Mouse (Mus musculus) mammary gland, adult 2 months (tissue): Measurements from ENCODE around the gene Olfr1269. TPM values are rescaled to one million over a fixed set of nuclear protein-coding genes. Genes with fewer than 3 reads are reported as not detected.

Source experiments
- polyA plus RNA-seq: library from polyadenylated mRNA; depleted of rRNA; stranded (reverse); fragments of >200 nt; gene quantifications from 2 replicates; pipeline ENCODE4 v1.2.3, GENCODE M21; 2012; ENCODE audit warnings: low replicate concordance; rRNA removed

Gene Olfr1269
- not detected in 2 replicates for polyA plus RNA-seq

DNA sequence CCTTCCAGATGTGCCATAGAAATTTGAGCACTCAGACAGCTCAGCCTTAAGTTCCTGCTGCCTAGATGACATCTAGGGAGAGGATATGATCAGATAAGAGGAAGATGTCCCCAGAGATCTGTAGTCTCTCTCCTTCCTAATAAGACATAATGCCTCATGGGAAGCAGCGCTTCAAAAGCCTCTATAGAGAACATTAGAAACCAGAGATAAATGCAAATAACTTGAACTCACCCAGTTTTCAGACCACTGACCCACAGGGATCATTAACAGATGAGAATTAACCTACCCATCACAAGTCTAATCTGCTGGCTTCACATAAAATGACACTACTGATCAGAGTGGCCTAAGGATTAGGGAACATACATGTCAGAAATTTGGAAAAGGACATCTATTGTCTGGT is at the start of gene Olfr1269:
Olfr1269 (minus strand) TSS at position 101 of the 400 bp plus-strand sequence.

DNA sequence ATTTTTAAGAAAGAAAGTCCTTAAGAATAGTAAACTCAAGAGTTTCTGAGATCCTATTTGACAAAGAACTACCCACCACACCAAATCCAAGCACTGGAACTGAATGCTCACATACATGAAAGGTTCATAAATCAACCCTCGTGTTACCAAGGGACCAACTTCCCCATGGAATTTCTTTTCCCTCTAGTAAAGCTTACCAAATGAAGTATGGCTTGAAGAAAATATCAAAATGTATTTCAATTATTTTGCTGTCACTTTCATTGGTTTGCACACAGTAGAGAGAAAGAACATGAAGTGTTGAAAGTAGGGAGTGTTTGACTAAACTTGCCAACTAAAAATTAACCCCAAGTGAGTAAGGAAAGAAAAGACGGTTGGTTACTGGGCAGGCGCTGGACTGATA is 31.8 kb upstream of the Olfr1269 start, which contains the start of gene Olfr1270:
Olfr1270 (minus strand) TSS at position 101 of the 400 bp plus-strand sequence.

DNA sequence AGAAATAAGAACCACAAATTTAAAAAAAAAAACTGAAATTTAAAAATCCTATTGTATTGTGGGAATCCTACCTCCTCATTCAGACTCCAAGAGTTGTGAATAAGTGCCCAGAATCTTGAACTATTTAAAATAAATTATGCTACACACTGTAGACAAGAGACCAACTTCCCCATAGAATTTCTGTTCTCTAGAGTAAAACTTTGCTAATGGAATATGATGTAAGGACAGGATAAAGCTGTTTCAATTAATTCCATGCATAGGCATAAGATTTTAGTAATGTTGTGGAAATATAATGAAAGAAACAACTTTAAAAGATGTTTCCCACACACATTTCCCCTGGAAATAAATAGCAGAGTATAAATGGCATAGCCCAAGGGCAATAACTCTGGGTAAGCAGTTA is 21.0 kb upstream of the Olfr1269 start, which contains the start of gene Olfr32:
Olfr32 (minus strand) TSS at position 101 of the 400 bp plus-strand sequence.

Other genes starting within 250 kb of the Olfr1269 start
- not detected in 2 replicates for gene Olfr1257, start 243.0 kb downstream of the Olfr1269 start, polyA plus RNA-seq
- not detected in 2 replicates for gene Olfr1258, start 194.1 kb downstream of the Olfr1269 start, polyA plus RNA-seq
- not detected in 2 replicates for gene Olfr1259, start 172.7 kb downstream of the Olfr1269 start, polyA plus RNA-seq
- gene Olfr1260, start 147.1 kb downstream of the Olfr1269 start, polyA plus RNA-seq, result not detected in 2 replicates
- gene Olfr1261, start 130.2 kb downstream of the Olfr1269 start, polyA plus RNA-seq, result not detected in 2 replicates
- gene Olfr1262, start 121.3 kb downstream of the Olfr1269 start, polyA plus RNA-seq, result not detected in 2 replicates
- not detected in 2 replicates for gene Olfr1263, start 109.3 kb downstream of the Olfr1269 start, polyA plus RNA-seq
- gene Olfr1264, start 95.8 kb downstream of the Olfr1269 start, polyA plus RNA-seq, result not detected in 2 replicates
- not detected in 2 replicates for gene Olfr1265, start 86.1 kb downstream of the Olfr1269 start, polyA plus RNA-seq
- gene Olfr140, start 57.8 kb downstream of the Olfr1269 start, polyA plus RNA-seq, result not detected in 2 replicates
- not detected in 2 replicates for gene Olfr32, start 20.9 kb upstream of the Olfr1269 start, polyA plus RNA-seq
- not detected in 2 replicates for gene Olfr1270, start 31.7 kb upstream of the Olfr1269 start, polyA plus RNA-seq
- gene Olfr1506, start 103.1 kb upstream of the Olfr1269 start, polyA plus RNA-seq, result not detected in 2 replicates
- not detected in 2 replicates for gene Olfr142, start 136.2 kb upstream of the Olfr1269 start, polyA plus RNA-seq
- not detected in 2 replicates for gene Olfr1271, start 149.6 kb upstream of the Olfr1269 start, polyA plus RNA-seq
- not detected in 2 replicates for gene Olfr1272, start 171.4 kb upstream of the Olfr1269 start, polyA plus RNA-seq
- not detected in 2 replicates for gene Gm13769, start 200.8 kb upstream of the Olfr1269 start, polyA plus RNA-seq